Mouse (Mus musculus): ENCODE data around the gene Phb2.

GRCm38 (mm10) chr6:124708289-124708889 lies 3.7 kb upstream of the Phb2 start:
- no peak for TF ChIP-seq CTCF (IDR thresholded peaks at IDR 0.05; ENCODE audit: control insufficient read depth, insufficient read depth, insufficient replicate concordance, low read depth, low read length)
- no peak for TF ChIP-seq POLR2A (IDR thresholded peaks at IDR 0.05; ENCODE audit: control insufficient read depth, low read depth, low read length)
